Mouse (Mus musculus): ENCODE results near the gene Yars. TPM values are rescaled to one million over a fixed set of nuclear protein-coding genes. Genes with fewer than 3 reads are reported as not detected.

The Yars gene
- total RNA-seq (2014; rRNA removed) = 97.7 and 119 TPM in 2 replicates
- 108 and 120 TPM in 2 replicates for polyA plus RNA-seq (2015; fragmentation: Nextera tagmentation; extraction: Ambion mirVana)

DNA sequence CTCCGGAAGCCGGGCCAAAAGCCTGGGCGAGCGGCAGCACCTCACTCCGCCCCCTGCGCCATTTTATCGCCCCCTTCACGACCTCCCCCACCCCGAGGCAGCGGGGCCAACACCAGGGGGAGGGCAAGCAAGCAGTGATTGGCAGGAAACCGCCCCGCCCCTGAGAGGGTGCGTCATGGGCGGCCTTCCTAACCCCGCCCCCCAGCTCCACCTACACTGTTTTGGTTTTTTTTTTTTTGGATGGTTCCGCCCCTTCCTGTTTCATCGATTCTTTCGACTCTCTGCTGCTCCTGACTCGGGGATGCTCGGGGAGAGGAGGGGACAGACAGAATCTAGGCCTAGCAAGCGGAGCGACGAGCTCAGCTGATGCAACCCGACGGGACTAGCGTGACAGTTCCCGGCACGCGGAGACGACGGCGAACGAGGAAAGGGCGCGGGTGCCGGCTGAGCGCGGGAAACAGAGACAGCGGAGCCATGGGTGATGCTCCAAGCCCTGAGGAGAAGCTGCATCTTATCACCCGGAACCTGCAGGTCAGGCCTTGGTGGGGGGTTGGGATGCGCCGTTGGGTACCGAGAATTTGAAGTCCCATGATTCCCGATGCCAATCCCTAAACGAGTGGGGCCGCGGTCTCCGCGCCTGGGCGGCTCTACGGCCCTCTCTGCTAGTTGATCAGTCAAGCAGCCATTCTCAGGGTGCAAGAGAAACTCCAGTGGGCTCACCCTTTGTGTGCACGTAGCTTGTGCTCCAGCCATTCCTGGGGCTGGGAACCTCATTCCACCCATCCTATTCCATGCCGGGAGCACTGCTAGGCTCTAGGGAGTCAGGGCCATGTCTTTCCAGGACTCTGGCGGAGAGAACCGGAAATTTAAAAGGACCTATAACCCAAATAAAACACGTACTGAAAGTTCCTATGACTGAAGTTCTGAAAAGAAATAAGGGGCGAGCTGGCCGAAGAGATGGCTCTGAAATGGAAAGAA, at the start of gene Yars, which contains the start of gene S100pbp:
TSS of gene Yars (plus strand) at position 219 of the 978 bp plus-strand sequence.
TSS of gene S100pbp (minus strand) at position 186 of the 978 bp plus-strand sequence.
- peak within 1 kb of the TSS; percentile 81 for H3K9ac ChIP-seq
- H3K4me3 ChIP-seq (ENCODE audit: low read depth, low read length) = peak within 1 kb of the TSS; percentile 91
- H3K27me3 ChIP-seq (ENCODE audit: insufficient read depth, low read length) = no peaks in the 10 kb centered on the region
- peak within 1 kb of the TSS; percentile 86 for H3K27ac ChIP-seq (ENCODE audit: low read depth, low read length)
- H3K4me1 ChIP-seq (ENCODE audit: insufficient read depth) = peaks cover 15% of the 10 kb centered on the region
- no peaks in the 10 kb centered on the region for H3K9me3 ChIP-seq (ENCODE audit: low read length)
- ATAC-seq = peak; percentile 88
- 2% methylated on average over 58 of the region's 58 CpGs for WGBS
- TF ChIP-seq CTCF (IDR thresholded peaks at IDR 0.05; ENCODE audit: low read depth) = peak; percentile 51
- peak; percentile 97 for DNase-seq
- H3K36me3 ChIP-seq (ENCODE audit: insufficient read depth) = peaks cover 11% of the 10 kb centered on the region; the same call in 1 of the 2 replicates
- peak within 1 kb of the TSS; percentile 76 for H3K4me2 ChIP-seq (ENCODE audit: low read depth)

GRCm38 (mm10) chr4:129140808-129141207, 48.8 kb upstream of the Yars start:
- WGBS = 89% methylated on average over 4 of the region's 4 CpGs
- Histone ChIP-seq H3K36me3 (ENCODE audit: insufficient read depth) (no peaks in the 10 kb centered on the region), H3K9me3 (ENCODE audit: low read length) (no peaks in the 10 kb centered on the region), H3K27me3 (ENCODE audit: insufficient read depth, low read length) (0 out of 2 replicates have a peak, but pooled peaks cover under 1% of the 10 kb centered on the region), H3K4me3 (ENCODE audit: low read depth, low read length) (no peak overlapping the region), H3K4me1 (ENCODE audit: insufficient read depth) (peaks cover 15% of the 10 kb centered on the region), H3K9ac (no peak overlapping the region), H3K27ac (ENCODE audit: low read depth, low read length) (no peak overlapping the region), H3K4me2 (ENCODE audit: low read depth) (no peak overlapping the region)
- no peak for TF ChIP-seq CTCF (IDR thresholded peaks at IDR 0.05; ENCODE audit: low read depth)
- DNase-seq = no peak
- no peak for ATAC-seq

GRCm38 (mm10) chr4:129141560-129142438, 47.8 kb upstream of the Yars start:
- Histone ChIP-seq H3K27me3 (ENCODE audit: insufficient read depth, low read length) (no peaks in the 10 kb centered on the region), H3K4me3 (ENCODE audit: low read depth, low read length) (no peak overlapping the region), H3K9me3 (ENCODE audit: low read length) (no peaks in the 10 kb centered on the region), H3K4me1 (ENCODE audit: insufficient read depth) (peaks cover 11% of the 10 kb centered on the region), H3K4me2 (ENCODE audit: low read depth) (no peak overlapping the region), H3K36me3 (ENCODE audit: insufficient read depth) (no peaks in the 10 kb centered on the region), H3K27ac (ENCODE audit: low read depth, low read length) (no peak overlapping the region), H3K9ac (no peak overlapping the region)
- 64% methylated on average over 17 of the region's 17 CpGs for WGBS
- no peak for TF ChIP-seq CTCF (IDR thresholded peaks at IDR 0.05; ENCODE audit: low read depth)
- ATAC-seq = peak; percentile 47; the same call in 1 of the 2 replicates
- no peak for DNase-seq

DNA sequence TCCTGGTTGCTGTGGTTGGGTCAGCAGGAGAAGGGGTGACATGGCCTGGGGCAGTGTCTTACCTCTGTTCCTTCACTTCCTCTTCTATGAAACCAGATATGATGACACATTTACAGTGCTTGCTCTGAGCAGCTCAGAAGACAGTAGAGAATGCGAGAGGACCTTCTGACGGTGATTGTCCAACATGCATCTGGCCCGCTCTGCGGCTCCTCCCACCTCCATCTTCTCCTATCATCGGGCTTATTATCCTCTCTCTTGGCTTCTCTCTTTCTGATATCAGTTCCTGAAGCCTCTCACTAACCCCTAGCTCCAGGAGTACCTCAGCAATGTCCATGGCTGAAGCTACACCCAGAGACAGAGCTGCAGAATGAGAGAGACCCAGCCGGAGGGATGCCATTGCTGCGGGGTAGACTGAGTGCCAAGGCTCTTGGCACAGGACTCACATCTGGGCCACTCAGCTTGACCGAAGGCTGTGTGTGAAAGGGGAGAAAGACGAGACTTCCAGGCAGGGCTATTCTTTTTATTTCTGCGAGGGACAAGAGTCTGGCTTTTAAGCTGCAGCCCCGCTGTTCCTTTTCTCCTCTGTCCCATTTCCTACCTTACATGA, 47.0 kb upstream of the Yars start:
- WGBS = 70% methylated on average over 11 of the region's 11 CpGs
- no peak for ATAC-seq

GRCm38 (mm10) chr4:129143509-129143908, 46.1 kb upstream of the Yars start:
- Histone ChIP-seq H3K27ac (ENCODE audit: low read depth, low read length) (no peak overlapping the region), H3K9me3 (ENCODE audit: low read length) (no peaks in the 10 kb centered on the region), H3K9ac (no peak overlapping the region), H3K36me3 (ENCODE audit: insufficient read depth) (no peaks in the 10 kb centered on the region), H3K4me3 (ENCODE audit: low read depth, low read length) (no peak overlapping the region), H3K4me2 (ENCODE audit: low read depth) (no peak overlapping the region), H3K27me3 (ENCODE audit: insufficient read depth, low read length) (no peaks in the 10 kb centered on the region), H3K4me1 (ENCODE audit: insufficient read depth) (peaks cover 11% of the 10 kb centered on the region)
- no peak for ATAC-seq
- no peak for TF ChIP-seq CTCF (IDR thresholded peaks at IDR 0.05; ENCODE audit: low read depth)
- 81% methylated on average over 5 of the region's 5 CpGs for WGBS
- no peak for DNase-seq

More for the DNA sequence above, 47.0 kb upstream of the Yars start:
- Histone ChIP-seq H3K27ac (ENCODE audit: low read depth, low read length) (no peak overlapping the region), H3K9me3 (ENCODE audit: low read length) (no peaks in the 10 kb centered on the region), H3K27me3 (ENCODE audit: insufficient read depth, low read length) (no peaks in the 10 kb centered on the region), H3K4me1 (ENCODE audit: insufficient read depth) (peaks cover 11% of the 10 kb centered on the region), H3K4me2 (ENCODE audit: low read depth) (no peak overlapping the region), H3K36me3 (ENCODE audit: insufficient read depth) (no peaks in the 10 kb centered on the region), H3K4me3 (ENCODE audit: low read depth, low read length) (no peak overlapping the region), H3K9ac (no peak overlapping the region)
- DNase-seq = no peak
- TF ChIP-seq CTCF (IDR thresholded peaks at IDR 0.05; ENCODE audit: low read depth) = no peak

Measured in forebrain, postnatal 0 days (tissue).